Mouse (Mus musculus) embryonic facial prominence, embryonic 12.5 days (tissue): ENCODE data around the gene Ackr4. TPM values are rescaled to one million over a fixed set of nuclear protein-coding genes. Genes with fewer than 3 reads are reported as not detected.

ENCODE experiments used
- ATAC-seq: fragments of 200-750 bp; cut with Nextera tagmentation; 2 replicates; pipeline ENCODE4 v1.8.0; 2017; ENCODE audit not compliant: insufficient number of reproducible peaks, insufficient read depth, low FRiP score, low TSS enrichment
- H3K27ac ChIP-seq: fragments of 300-500 bp; sonication (generic); 2 replicates; pipeline ENCODE4 v1.5.1; 2016; ENCODE audit warnings: mild to moderate bottlenecking
- H3K27me3 ChIP-seq: fragments of 300-500 bp; sonication (generic); 2 replicates; pipeline ENCODE4 v1.6.1; 2016; ENCODE audit warnings: mild to moderate bottlenecking, moderate library complexity
- H3K36me3 ChIP-seq: fragments of 300-500 bp; sonication (generic); 2 replicates; pipeline ENCODE4 v1.6.1; 2016; ENCODE audit warnings: mild to moderate bottlenecking
- H3K4me1 ChIP-seq: fragments of 300-500 bp; sonication (generic); 2 replicates; pipeline ENCODE4 v1.6.1; 2016
- H3K4me2 ChIP-seq: fragments of 300-500 bp; sonication (generic); replicated peaks from 2 replicates; pipeline ENCODE4 v1.6.1; 2016; ENCODE audit warnings: mild to moderate bottlenecking, moderate library complexity
- H3K4me3 ChIP-seq: fragments of 300-500 bp; sonication (generic); 2 replicates; pipeline ENCODE4 v1.5.1; 2016; ENCODE audit warnings: mild to moderate bottlenecking
- H3K9ac ChIP-seq: fragments of 300-500 bp; sonication (generic); 2 replicates; pipeline ENCODE4 v1.6.1; 2016; ENCODE audit warnings: mild to moderate bottlenecking, moderate library complexity
- H3K9me3 ChIP-seq: fragments of 300-500 bp; sonication (generic); 2 replicates; pipeline ENCODE4 v1.6.1; 2016; ENCODE audit warnings: mild to moderate bottlenecking, moderate library complexity
- WGBS: fragments of 180-500 bp; shearing (Covaris S2); methylation state at CpG from one replicate; pipeline ENCODE4 v1.1.7; 2016; 5-methylcytosine and 5-hydroxymethylcytosine counted together
- polyA plus RNA-seq: library from polyadenylated mRNA; unstranded; fragments of >200 nt; fragmentation: Nextera tagmentation; extraction: Ambion mirVana; gene quantifications from 2 replicates; pipeline ENCODE4 v1.2.1, GENCODE M21; 2016

Gene Ackr4
- polyA plus RNA-seq, 1 experiment from 2014 or later = 0.82 TPM

DNA sequence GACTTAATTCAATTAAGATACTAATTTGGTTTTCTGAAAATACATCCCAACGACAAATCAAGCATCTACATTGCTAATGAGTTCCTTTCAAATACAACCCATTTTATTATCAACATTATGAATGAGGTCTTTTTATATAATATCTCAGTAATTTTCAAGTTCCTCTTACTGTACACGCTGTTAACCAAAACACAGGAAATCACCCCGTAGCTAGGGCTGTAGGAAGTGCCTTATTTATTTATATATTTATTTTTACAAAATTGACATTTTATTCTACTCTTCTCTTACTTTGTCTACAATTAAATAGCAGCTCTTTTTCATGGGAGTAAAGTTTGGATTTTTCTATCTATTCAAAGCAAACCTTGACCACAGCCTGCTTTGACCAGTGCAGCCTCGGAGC, 87.0 kb downstream of the Ackr4 start:
- no peak overlapping the region for H3K4me3 ChIP-seq
- peaks cover 31% of the 10 kb centered on the region for H3K36me3 ChIP-seq
- H3K9me3 ChIP-seq = no peaks in the 10 kb centered on the region
- no peak overlapping the region for H3K9ac ChIP-seq
- no peaks in the 10 kb centered on the region for H3K27me3 ChIP-seq
- no peak for ATAC-seq
- no peaks in the 10 kb centered on the region for H3K4me1 ChIP-seq
- WGBS = 84% methylated on average over 4 of the region's 4 CpGs
- no peak overlapping the region for H3K27ac ChIP-seq
- H3K4me2 ChIP-seq = no peak overlapping the region

DNA sequence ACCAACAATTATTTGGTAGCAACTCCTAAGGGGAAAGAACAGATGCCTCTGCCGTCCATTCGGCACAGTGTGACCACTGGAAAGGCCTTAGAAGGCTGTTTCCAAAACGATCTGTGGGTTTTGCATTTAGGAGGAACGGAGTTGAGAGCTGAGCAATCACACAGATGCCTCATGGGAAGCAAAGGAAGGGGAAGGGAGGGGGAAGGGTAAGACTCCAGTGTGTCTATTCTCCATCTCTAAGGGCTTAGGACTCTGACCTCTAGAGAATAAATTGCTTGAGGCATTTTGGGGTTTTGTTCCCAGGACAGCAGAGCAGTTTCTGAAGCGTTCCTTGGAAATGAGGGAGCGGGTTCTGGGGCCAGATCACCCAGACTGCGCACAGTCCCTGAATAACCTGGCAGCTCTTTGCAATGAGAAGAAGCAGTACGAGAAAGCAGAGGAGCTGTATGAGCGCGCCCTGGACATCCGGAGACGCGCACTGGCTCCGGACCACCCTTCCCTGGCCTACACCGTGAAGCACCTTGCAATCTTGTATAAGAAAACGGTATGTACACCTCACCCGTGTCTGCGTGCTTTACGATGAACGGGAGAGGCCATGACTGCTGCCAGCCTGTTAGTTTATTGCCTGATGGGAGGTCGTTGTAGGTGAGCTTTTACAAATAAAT, 87.6 kb downstream of the Ackr4 start:
- 90% methylated on average over 21 of the region's 21 CpGs for WGBS
- Histone ChIP-seq H3K27me3 (no peaks in the 10 kb centered on the region), H3K4me1 (no peaks in the 10 kb centered on the region), H3K9me3 (no peaks in the 10 kb centered on the region), H3K9ac (no peak overlapping the region), H3K27ac (no peak overlapping the region), H3K4me3 (no peak overlapping the region), H3K4me2 (no peak overlapping the region), H3K36me3 (peaks cover 31% of the 10 kb centered on the region)
- ATAC-seq = no peak

DNA sequence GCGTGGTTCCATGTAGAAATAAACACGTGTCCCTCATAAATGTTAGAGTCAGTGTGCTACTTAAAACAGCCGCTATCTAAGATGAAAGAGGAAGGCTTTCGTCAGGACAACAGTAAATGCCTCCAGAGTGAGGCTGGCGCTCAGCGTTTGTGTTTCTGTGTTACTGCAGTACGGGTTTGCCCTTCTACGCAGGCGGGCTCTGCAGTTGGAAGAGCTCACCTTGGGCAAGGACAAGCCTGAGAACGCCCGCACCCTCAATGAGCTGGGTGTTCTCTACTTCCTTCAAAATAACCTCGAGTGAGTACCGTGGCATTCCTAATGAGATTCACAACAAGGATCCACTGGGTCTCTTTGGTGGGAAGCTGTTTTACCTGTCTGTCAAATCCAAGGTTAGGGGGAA, 88.5 kb downstream of the Ackr4 start:
- H3K9ac ChIP-seq = no peak overlapping the region
- H3K27me3 ChIP-seq = no peaks in the 10 kb centered on the region
- no peaks in the 10 kb centered on the region for H3K4me1 ChIP-seq
- H3K9me3 ChIP-seq = no peaks in the 10 kb centered on the region
- WGBS = 90% methylated on average over 13 of the region's 13 CpGs
- H3K36me3 ChIP-seq = peaks cover 33% of the 10 kb centered on the region
- no peak overlapping the region for H3K4me2 ChIP-seq
- H3K27ac ChIP-seq = no peak overlapping the region
- no peak overlapping the region for H3K4me3 ChIP-seq
- ATAC-seq = no peak

DNA sequence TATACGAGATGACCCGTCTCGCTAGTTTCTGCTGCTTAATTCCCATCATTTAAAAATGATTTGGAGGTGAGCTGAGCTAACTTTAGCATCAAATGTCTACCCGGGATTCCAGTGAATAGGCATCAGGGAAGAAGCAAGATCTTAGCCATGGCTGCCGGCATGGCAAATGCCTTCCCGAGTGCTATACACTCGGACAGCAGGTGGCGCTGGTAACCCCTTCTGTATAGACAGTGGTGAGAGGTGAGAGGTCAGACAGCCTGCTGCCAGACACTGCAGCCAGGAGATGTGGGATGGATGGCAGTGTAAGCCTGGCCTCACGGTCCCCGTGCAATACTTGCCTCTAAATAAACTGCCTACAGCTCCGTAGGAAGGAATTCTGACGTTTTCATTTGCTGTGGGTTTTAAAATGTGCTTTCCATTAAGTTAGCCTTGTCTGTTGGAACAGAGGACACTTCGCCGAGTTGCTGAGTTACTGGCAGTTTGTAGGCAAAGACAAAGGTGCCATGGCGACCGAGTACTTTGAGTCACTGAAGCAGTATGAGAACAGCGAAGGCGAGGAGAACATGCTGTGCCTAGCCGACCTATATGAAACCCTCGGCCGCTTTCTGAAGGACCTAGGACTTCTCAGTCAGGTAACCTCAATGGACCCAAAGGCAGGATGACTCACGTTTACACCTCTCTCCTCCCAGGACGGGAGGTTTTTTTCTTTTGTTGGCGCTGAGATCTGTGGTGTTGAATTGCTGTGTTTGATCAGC, 91.3 kb downstream of the Ackr4 start:
- 47% methylated on average over 24 of the region's 24 CpGs for WGBS
- Histone ChIP-seq H3K27me3 (no peaks in the 10 kb centered on the region), H3K9ac (no peak overlapping the region), H3K4me2 (no peak overlapping the region), H3K4me1 (no peaks in the 10 kb centered on the region), H3K9me3 (no peaks in the 10 kb centered on the region), H3K27ac (no peak overlapping the region), H3K4me3 (no peak overlapping the region), H3K36me3 (peaks cover 28% of the 10 kb centered on the region)
- no peak for ATAC-seq

DNA sequence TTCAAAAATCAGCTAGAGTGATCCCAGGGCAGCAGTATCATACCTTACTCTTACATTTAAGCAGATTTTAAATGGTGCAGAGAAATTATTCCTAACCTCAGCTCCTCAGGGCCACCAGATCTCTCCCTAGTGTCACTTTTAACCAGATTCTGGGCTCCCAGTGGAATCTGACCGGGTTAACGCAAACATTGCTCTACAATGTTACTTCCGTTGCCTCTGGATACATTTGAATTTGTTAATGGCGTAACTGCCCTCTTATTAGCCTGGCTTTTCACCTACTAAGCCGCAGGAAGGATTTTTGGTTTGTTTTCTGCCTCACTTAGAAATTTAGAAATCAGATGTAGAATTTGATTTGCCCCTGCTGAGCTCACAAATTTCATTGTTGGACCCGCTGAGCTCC, 92.0 kb downstream of the Ackr4 start:
- H3K36me3 ChIP-seq = peaks cover 34% of the 10 kb centered on the region
- H3K27me3 ChIP-seq = no peaks in the 10 kb centered on the region
- WGBS = 71% methylated on average over 6 of the region's 6 CpGs
- no peak overlapping the region for H3K9ac ChIP-seq
- H3K4me2 ChIP-seq = no peak overlapping the region
- ATAC-seq = no peak
- no peaks in the 10 kb centered on the region for H3K4me1 ChIP-seq
- H3K9me3 ChIP-seq = no peaks in the 10 kb centered on the region
- H3K4me3 ChIP-seq = no peak overlapping the region
- H3K27ac ChIP-seq = no peak overlapping the region

DNA sequence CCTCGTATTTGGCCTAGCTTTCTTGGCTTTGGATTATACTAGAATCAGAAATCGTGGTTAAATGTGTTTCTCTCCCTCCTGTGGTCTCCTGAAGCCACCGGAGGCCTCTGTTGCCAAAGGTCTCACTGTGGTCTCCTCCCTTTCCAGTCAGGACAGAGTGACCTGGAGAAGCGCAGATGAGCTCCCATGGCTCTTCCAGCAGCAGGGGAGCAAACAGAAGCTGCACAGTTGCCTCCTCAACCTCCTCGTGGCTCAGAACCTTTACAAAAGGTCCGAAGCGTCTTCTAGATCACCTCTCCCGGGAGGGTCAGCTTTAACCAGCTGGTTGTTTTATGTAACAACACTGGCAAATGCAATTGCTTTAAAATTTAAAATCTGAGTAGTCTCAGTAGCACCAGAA, 92.5 kb downstream of the Ackr4 start:
- Histone ChIP-seq H3K9me3 (no peaks in the 10 kb centered on the region), H3K4me1 (no peaks in the 10 kb centered on the region), H3K9ac (no peak overlapping the region), H3K4me3 (no peak overlapping the region), H3K27me3 (no peaks in the 10 kb centered on the region), H3K4me2 (no peak overlapping the region), H3K36me3 (peaks cover 34% of the 10 kb centered on the region), H3K27ac (no peak overlapping the region)
- 81% methylated on average over 8 of the region's 8 CpGs for WGBS
- ATAC-seq = no peak

Other genes starting within 250 kb of the Ackr4 start
- 8.9 and 9.1 TPM in 2 replicates for gene Nphp3, start 124.4 kb downstream of the Ackr4 start, polyA plus RNA-seq
- gene Gm28305, start 86.3 kb downstream of the Ackr4 start, polyA plus RNA-seq = not detected in 2 replicates
- 64.9 and 73.4 TPM in 2 replicates for gene Uba5, start 63.8 kb downstream of the Ackr4 start, polyA plus RNA-seq
- 8.8 and 9.9 TPM in 2 replicates for gene Acad11, start 63.6 kb downstream of the Ackr4 start, polyA plus RNA-seq
- gene Dnajc13, start 136.0 kb upstream of the Ackr4 start, polyA plus RNA-seq = 23.4 and 26.1 TPM in 2 replicates
- gene Acpp, start 210.8 kb upstream of the Ackr4 start, polyA plus RNA-seq = 0.92 and 1.3 TPM in 2 replicates